ENCODE assay signal across 26 mouse cellular contexts in the genomic region with DNA sequence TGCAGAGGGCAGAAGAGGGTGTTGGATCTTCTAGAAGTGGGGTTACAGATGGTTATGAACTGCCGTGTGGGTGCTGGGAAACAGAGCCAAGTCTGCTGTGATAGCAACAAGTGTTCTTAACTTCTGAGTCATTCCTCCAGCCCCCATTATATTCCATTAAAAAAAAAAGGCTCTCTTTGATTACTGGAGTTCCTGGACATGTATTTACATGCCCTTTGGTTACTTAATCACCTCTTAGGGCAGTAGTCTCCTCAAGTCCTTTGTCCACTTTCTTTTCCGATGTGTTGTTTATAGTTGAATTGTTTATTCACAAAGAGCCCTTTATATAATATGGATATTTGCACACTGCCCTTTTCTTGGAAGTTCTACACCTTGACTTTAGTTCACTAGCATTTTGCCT.
"Had no signal": no experiment of that assay in that cellular context is flagged by ENCODE, and none has a peak within 500 bp of the region (broad histone marks: within the 10 kb centered on the region; RNA-seq: fewer than 3 reads in every experiment).

No protein-coding gene starts in this region.

- H3K4me3 ChIP-seq: gastrocnemius, adult 2 months; heart, embryonic 10.5 days; heart, embryonic 12.5 days; hindbrain, embryonic 10.5 days; hindbrain, embryonic 12.5 days; intestine, embryonic 15.5 days; kidney, embryonic 15.5 days; limb, embryonic 13.5 days; limb, embryonic 15.5 days had no signal

- H3K9ac ChIP-seq: heart, embryonic 12.5 days; hindbrain, embryonic 12.5 days; hindbrain, embryonic 14.5 days; intestine, embryonic 15.5 days; kidney, embryonic 15.5 days; limb, embryonic 13.5 days; limb, embryonic 15.5 days had no signal

- H3K36me3 ChIP-seq: hindbrain, embryonic 10.5 days; hindbrain, embryonic 12.5 days; intestine, embryonic 15.5 days; kidney, embryonic 15.5 days; limb, embryonic 13.5 days; limb, embryonic 15.5 days had no signal

- H3K9me3 ChIP-seq: heart, embryonic 10.5 days; hindbrain, embryonic 10.5 days; hindbrain, embryonic 12.5 days; intestine, embryonic 15.5 days; kidney, embryonic 15.5 days; limb, embryonic 13.5 days; limb, embryonic 15.5 days had no signal

- H3K27me3 ChIP-seq: heart, embryonic 12.5 days; hindbrain, embryonic 12.5 days; intestine, embryonic 15.5 days; kidney, embryonic 15.5 days; limb, embryonic 13.5 days; limb, embryonic 15.5 days had no signal

- H3K27ac ChIP-seq: gastrocnemius, adult 2 months; heart, embryonic 10.5 days; hindbrain, embryonic 10.5 days; hindbrain, embryonic 12.5 days; hindbrain, embryonic 14.5 days; intestine, embryonic 15.5 days; kidney, embryonic 15.5 days; kidney, postnatal 0 days; limb, embryonic 13.5 days; limb, embryonic 15.5 days had no signal

- H3K4me2 ChIP-seq: heart, embryonic 12.5 days; hindbrain, embryonic 12.5 days; hindbrain, embryonic 14.5 days; intestine, embryonic 15.5 days; kidney, embryonic 15.5 days; limb, embryonic 13.5 days; limb, embryonic 15.5 days had no signal

- ATAC-seq: hindbrain, embryonic 16.5 days; inflammation-experienced regulatory T-cells, adult 6 months; intestine, embryonic 15.5 days; intestine, postnatal 0 days had no signal

- DNase-seq: gastrocnemius, adult 2 months; gastrocnemius, postnatal 10 days; gastrocnemius, postnatal 25 days; heart, adult 18-20 months; heart, postnatal 10 days; heart, postnatal 4 days; kidney, adult 2 months; kidney, adult 9 months; kidney, postnatal 14 days; kidney, postnatal 4 days; layer of hippocampus, adult 9-11 months; layer of hippocampus, postnatal 36 days; left cerebral cortex, postnatal 4 days had no signal
